Mouse (Mus musculus) right cerebral cortex, postnatal 10 days (tissue): ENCODE results near the gene P4htm.
A peak's percentile ranks its signal among the peaks of the same experiment; 100 is the strongest.
"Not testable (repeated sequence)": the region's sequence is repeated elsewhere in the genome, so short reads cannot be mapped to it uniquely, and the experiment has no call there.

Experiments
- DNase-seq, 2 experiments: peaks; one replicate each; pipeline ENCODE4 v3.0.0; 2021; ENCODE audit warnings: low spot score in 2 of 2

P4htm gene

GRCm38 (mm10) chr9:108596998-108597764, at the start of gene P4htm:
TSS of gene P4htm (minus strand) at chr9:108597667.
- DNase-seq, result peak; percentile 87 to 88

- no peak for DNase-seq
Measured at GRCm38 (mm10) chr9:108639825-108640224, 42.4 kb upstream of the P4htm start.

GRCm38 (mm10) chr9:108635415-108635814, 37.9 kb upstream of the P4htm start:
- no peak for DNase-seq

- no peak for DNase-seq
Measured at GRCm38 (mm10) chr9:108633846-108634245, 36.4 kb upstream of the P4htm start.

- DNase-seq, result no peak
Measured at GRCm38 (mm10) chr9:108632375-108632774, 34.9 kb upstream of the P4htm start.

- DNase-seq, result no peak
Measured at GRCm38 (mm10) chr9:108631631-108632256, 34.3 kb upstream of the P4htm start.

GRCm38 (mm10) chr9:108630683-108631082, 33.2 kb upstream of the P4htm start:
- no peak for DNase-seq

GRCm38 (mm10) chr9:108628141-108628540, 30.7 kb upstream of the P4htm start:
- DNase-seq, result no peak

GRCm38 (mm10) chr9:108626498-108626897, 29.0 kb upstream of the P4htm start:
- peak in 1 of 2 experiments; percentile 27 for DNase-seq

- DNase-seq, result no peak
Measured at GRCm38 (mm10) chr9:108617301-108617700, 19.8 kb upstream of the P4htm start.

- DNase-seq, result peak in 1 of 2 experiments; percentile 43
Measured at GRCm38 (mm10) chr9:108611488-108611887, 14.0 kb upstream of the P4htm start.

- no peak for DNase-seq
Measured at GRCm38 (mm10) chr9:108608889-108609288, 11.4 kb upstream of the P4htm start.

GRCm38 (mm10) chr9:108607929-108608328, 10.5 kb upstream of the P4htm start:
- not testable (repeated sequence) for DNase-seq

- no peak for DNase-seq
Measured at GRCm38 (mm10) chr9:108601986-108602385, 4.5 kb upstream of the P4htm start.

GRCm38 (mm10) chr9:108600011-108600410, 2.5 kb upstream of the P4htm start:
- DNase-seq, result no peak

GRCm38 (mm10) chr9:108599021-108599566, 1.6 kb upstream of the P4htm start:
- no peak for DNase-seq

- no peak for DNase-seq
Measured at GRCm38 (mm10) chr9:108594354-108594753, 3.1 kb downstream of the P4htm start.

- no peak for DNase-seq
Measured at GRCm38 (mm10) chr9:108591462-108591861, 6.0 kb downstream of the P4htm start.

- DNase-seq, result peak; percentile 63 to 69
Measured at GRCm38 (mm10) chr9:108589229-108589628, 8.2 kb downstream of the P4htm start.

GRCm38 (mm10) chr9:108587571-108588180, 9.8 kb downstream of the P4htm start:
- DNase-seq, result peak; percentile 92 to 97

GRCm38 (mm10) chr9:108579344-108579690, 18.1 kb downstream of the P4htm start:
- peak in 1 of 2 experiments; percentile 46 for DNase-seq

GRCm38 (mm10) chr9:108578545-108579343, 18.7 kb downstream of the P4htm start, which contains the start of gene Wdr6:
TSS of gene Wdr6 (minus strand) at chr9:108578739.
- DNase-seq, result peak; percentile 98 to 99
